Mouse (Mus musculus): Measurements from ENCODE around the gene Elf2.

Elf2 gene

DNA sequence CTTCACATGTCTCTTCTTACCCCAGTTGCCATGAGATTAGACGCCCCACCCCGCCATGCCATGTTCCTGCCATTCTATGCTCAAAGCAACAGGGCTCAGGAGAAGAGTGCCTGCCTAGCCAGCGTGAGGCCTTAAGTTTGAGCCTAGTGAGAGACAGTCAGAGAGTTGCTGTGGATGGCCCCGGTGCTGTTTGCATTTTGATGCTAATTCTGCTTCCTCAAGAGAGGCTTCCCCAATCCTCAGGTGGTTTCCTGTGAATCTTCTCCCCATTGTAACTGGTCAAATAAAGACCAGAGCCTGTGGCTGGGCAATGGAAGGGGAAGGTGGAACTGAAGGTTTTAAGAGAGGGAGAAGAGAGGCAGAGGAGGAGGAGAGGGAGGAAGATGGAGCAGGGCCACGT is 131.8 kb downstream of the Elf2 start:
- Histone ChIP-seq H3K27me3 (ENCODE audit: insufficient read depth, low read length) (no peaks in the 10 kb centered on the region), H3K36me3 (ENCODE audit: insufficient read depth, low read length) (no peaks in the 10 kb centered on the region), H3K4me1 (replicated peaks; ENCODE audit: low read depth, low read length) (peaks cover 71% of the 10 kb centered on the region), H3K9me3 (ENCODE audit: low read length) (no peaks in the 10 kb centered on the region), H3K4me3 (replicated peaks; ENCODE audit: low read length) (peak overlapping the region; percentile 24)
- TF ChIP-seq CTCF (conservative IDR thresholded peaks at IDR 0.05; ENCODE audit: low read length) (no peak), NANOG (IDR thresholded peaks at IDR 0.05; ENCODE audit: borderline replicate concordance, low read length) (peak; percentile 71; the same call in 1 of the 2 replicates), POU5F1 (IDR thresholded peaks at IDR 0.05; ENCODE audit: borderline replicate concordance, low read length) (peak; percentile 79; the same call in 1 of the 2 replicates)

DNA sequence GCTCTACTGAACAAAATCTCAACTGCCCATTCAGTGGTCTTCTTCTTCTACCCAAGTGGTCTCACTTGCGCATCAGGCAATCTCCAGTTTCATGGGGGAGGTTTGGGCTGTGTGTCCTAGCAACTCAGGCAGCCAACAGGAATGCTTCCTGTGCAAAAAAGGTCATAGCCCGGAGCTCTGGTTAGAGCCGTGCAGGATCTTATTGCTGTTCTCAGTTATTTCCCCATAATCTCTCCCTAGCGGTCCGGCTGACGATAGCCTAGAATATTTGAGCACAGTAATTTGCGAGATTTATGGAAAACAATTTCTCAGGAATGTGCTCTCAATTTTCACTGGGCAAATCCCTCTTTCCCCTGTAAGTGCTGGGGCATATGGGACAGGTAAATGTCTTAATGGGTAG is 133.9 kb downstream of the Elf2 start:
- Histone ChIP-seq H3K27me3 (ENCODE audit: insufficient read depth, low read length) (no peaks in the 10 kb centered on the region), H3K9me3 (ENCODE audit: low read length) (no peaks in the 10 kb centered on the region), H3K36me3 (ENCODE audit: insufficient read depth, low read length) (no peaks in the 10 kb centered on the region), H3K4me3 (replicated peaks; ENCODE audit: low read length) (no peak overlapping the region), H3K4me1 (replicated peaks; ENCODE audit: low read depth, low read length) (peaks cover 64% of the 10 kb centered on the region)
- no peak for TF ChIP-seq CTCF (conservative IDR thresholded peaks at IDR 0.05; ENCODE audit: low read length)

DNA sequence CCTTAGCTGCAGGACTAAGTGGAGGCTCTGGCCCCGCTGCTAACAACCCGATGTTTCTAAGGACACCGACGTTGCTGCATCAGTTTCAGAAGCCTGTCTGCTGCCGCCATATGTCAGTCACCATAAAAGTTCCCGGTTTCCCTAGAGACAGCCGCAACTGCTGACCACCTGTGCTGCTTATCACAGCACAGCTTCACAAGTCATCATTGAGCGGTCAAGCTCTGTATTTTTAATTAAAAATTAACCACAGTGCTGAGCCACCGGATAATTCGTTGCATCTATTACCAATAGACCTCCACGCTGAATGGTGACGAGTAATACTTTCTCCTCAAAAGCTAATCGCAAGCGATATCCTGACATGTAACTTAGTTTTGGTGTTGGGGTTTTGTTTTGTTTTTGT is 135.6 kb downstream of the Elf2 start:
- no peaks in the 10 kb centered on the region for H3K27me3 ChIP-seq (ENCODE audit: insufficient read depth, low read length)
- peaks cover 10% of the 10 kb centered on the region; the same call in 1 of the 2 replicates for H3K36me3 ChIP-seq (ENCODE audit: insufficient read depth, low read length)
- peaks cover 61% of the 10 kb centered on the region for H3K4me1 ChIP-seq (replicated peaks; ENCODE audit: low read depth, low read length)
- no peak for TF ChIP-seq POU5F1 (IDR thresholded peaks at IDR 0.05; ENCODE audit: borderline replicate concordance, low read length)
- no peak overlapping the region for H3K4me3 ChIP-seq (replicated peaks; ENCODE audit: low read length)
- peaks cover 5% of the 10 kb centered on the region; the same call in 1 of the 2 replicates for H3K9me3 ChIP-seq (ENCODE audit: low read length)

DNA sequence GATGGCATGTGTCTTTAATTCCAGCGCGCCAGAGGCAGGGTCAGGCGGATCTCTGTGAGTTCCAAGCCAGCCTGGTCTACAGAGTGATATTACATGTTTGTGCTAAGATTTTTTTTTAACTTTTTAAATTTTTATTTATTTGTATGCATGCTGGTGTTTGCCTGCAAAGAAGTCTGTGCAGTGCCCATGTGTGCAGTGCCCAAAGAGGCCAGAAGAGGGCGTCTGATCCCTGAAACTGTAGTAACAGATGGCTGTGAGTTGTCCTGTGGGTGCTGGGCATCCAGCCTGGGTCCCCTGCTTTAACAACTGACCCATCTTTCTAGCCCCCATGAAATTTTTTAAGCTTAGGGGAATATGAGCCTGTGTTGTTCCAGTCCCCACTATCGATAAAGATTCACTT is 136.0 kb downstream of the Elf2 start:
- peak; percentile 91 for TF ChIP-seq CTCF (conservative IDR thresholded peaks at IDR 0.05; ENCODE audit: low read length)
- no peak for TF ChIP-seq NANOG (IDR thresholded peaks at IDR 0.05; ENCODE audit: borderline replicate concordance, low read length)
- no peak for TF ChIP-seq POU5F1 (IDR thresholded peaks at IDR 0.05; ENCODE audit: borderline replicate concordance, low read length)
- H3K36me3 ChIP-seq (ENCODE audit: insufficient read depth, low read length) = peaks cover 12% of the 10 kb centered on the region; the same call in 1 of the 2 replicates
- H3K4me1 ChIP-seq (replicated peaks; ENCODE audit: low read depth, low read length) = peaks cover 61% of the 10 kb centered on the region
- H3K9me3 ChIP-seq (ENCODE audit: low read length) = peaks cover 5% of the 10 kb centered on the region; the same call in 1 of the 2 replicates
- no peaks in the 10 kb centered on the region for H3K27me3 ChIP-seq (ENCODE audit: insufficient read depth, low read length)
- no peak overlapping the region for H3K4me3 ChIP-seq (replicated peaks; ENCODE audit: low read length)

DNA sequence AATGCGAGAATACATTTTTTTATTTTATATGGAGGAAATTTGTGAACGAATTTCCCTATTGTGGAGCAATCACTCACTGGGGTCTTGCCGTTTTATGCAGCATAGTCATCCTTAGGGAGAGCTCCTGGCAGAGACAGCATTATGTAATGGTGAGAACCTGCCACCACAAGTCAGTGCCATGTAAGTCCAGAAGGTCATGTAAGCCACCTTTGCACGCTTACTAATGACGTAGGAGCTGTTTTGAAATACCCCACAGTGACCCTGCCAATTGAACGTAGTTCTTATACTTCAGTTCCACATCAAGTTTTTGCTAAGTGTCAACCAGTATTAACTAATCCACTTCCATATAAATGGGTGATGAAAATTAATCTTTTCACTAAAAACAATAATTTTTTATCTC is 136.6 kb downstream of the Elf2 start:
- Histone ChIP-seq H3K27me3 (ENCODE audit: insufficient read depth, low read length) (no peaks in the 10 kb centered on the region), H3K36me3 (ENCODE audit: insufficient read depth, low read length) (peaks cover 12% of the 10 kb centered on the region; the same call in 1 of the 2 replicates), H3K9me3 (ENCODE audit: low read length) (peaks cover 5% of the 10 kb centered on the region; the same call in 1 of the 2 replicates), H3K4me1 (replicated peaks; ENCODE audit: low read depth, low read length) (peaks cover 63% of the 10 kb centered on the region), H3K4me3 (replicated peaks; ENCODE audit: low read length) (no peak overlapping the region)
- TF ChIP-seq CTCF (conservative IDR thresholded peaks at IDR 0.05; ENCODE audit: low read length) (no peak), NANOG (IDR thresholded peaks at IDR 0.05; ENCODE audit: borderline replicate concordance, low read length) (no peak), POU5F1 (IDR thresholded peaks at IDR 0.05; ENCODE audit: borderline replicate concordance, low read length) (no peak)

Data from E14TG2a.4 (cell line).